Mouse (Mus musculus) hindbrain, embryonic 16.5 days (tissue): ENCODE results near the gene Klhdc4. TPM values are rescaled to one million over a fixed set of nuclear protein-coding genes. Genes with fewer than 3 reads are reported as not detected.

Experiments used
- ATAC-seq: fragments of 200-750 bp; cut with Nextera tagmentation; 2 replicates; pipeline ENCODE4 v1.8.0; 2017; ENCODE audit warnings: moderate TSS enrichment, moderate library complexity
- H3K27ac ChIP-seq: fragments of 300-500 bp; sonication (generic); 2 replicates; pipeline ENCODE4 v1.5.1; 2014; ENCODE audit warnings: low read depth, mild to moderate bottlenecking, control low read depth, low read length, moderate library complexity
- H3K27me3 ChIP-seq: fragments of 300-500 bp; sonication (generic); replicated peaks from 2 replicates; pipeline ENCODE4 v1.6.1; 2014; ENCODE audit warnings: low read length; ENCODE audit not compliant: control insufficient read depth, insufficient read depth
- H3K36me3 ChIP-seq: fragments of 300-500 bp; sonication (generic); 2 replicates; pipeline ENCODE4 v1.6.1; 2014; ENCODE audit warnings: mild to moderate bottlenecking, low read length, moderate library complexity, mixed read lengths; ENCODE audit not compliant: control insufficient read depth, insufficient read depth
- H3K4me1 ChIP-seq: fragments of 300-500 bp; sonication (generic); 2 replicates; pipeline ENCODE4 v1.6.1; 2014; ENCODE audit warnings: low read depth, low read length; ENCODE audit not compliant: control insufficient read depth, insufficient read depth
- H3K4me2 ChIP-seq: fragments of 300-500 bp; sonication (generic); 2 replicates; pipeline ENCODE4 v1.6.1; 2014; ENCODE audit warnings: mild to moderate bottlenecking, low read length, control low read depth, moderate library complexity
- H3K4me3 ChIP-seq: fragments of 300-500 bp; sonication (generic); 2 replicates; pipeline ENCODE4 v1.5.1; 2014; ENCODE audit warnings: mild to moderate bottlenecking, low read length, control low read depth, moderate library complexity
- H3K9ac ChIP-seq: fragments of 300-500 bp; sonication (generic); 2 replicates; pipeline ENCODE4 v1.6.1; 2014; ENCODE audit warnings: low read depth, mild to moderate bottlenecking, control low read depth, low read length, moderate library complexity
- H3K9me3 ChIP-seq: fragments of 300-500 bp; sonication (generic); 2 replicates; pipeline ENCODE4 v1.6.1; 2014; ENCODE audit warnings: mild to moderate bottlenecking, low read length, moderate library complexity; ENCODE audit not compliant: control insufficient read depth
- WGBS: fragments of 180-500 bp; shearing (Covaris S2); extraction: QIAGEN DNeasy Blood & Tissue Kit; methylation state at CpG from one replicate; pipeline ENCODE4 v1.1.7; 2014; 5-methylcytosine and 5-hydroxymethylcytosine counted together
- polyA plus RNA-seq: library from polyadenylated mRNA; unstranded; fragments of >200 nt; fragmentation: Nextera tagmentation; extraction: Ambion mirVana; gene quantifications from 2 replicates; pipeline ENCODE4 v1.2.1, GENCODE M21; 2015

Klhdc4 gene
- polyA plus RNA-seq, 1 experiment from 2014 or later, result 42.1 TPM

DNA sequence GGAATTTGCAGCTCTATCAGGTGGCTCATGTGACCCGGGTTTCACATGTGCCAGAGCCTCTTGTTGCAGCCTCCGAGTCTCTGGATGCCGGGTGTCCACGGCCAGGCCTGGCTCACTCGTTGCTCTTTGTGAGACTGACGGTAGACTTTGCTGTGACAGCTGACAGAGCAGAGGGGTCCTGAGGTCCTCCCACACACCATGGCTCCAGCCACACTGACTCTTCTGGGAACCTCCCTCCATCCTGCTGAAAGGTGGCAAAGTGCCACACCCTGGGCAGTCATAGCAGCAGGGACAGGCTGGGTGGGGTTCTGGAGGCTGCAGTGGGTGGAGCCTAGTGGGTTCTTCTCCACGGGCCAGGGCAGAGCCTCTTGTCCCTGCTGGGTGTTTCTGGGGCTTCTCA, 68.9 kb downstream of the Klhdc4 start:
- Histone ChIP-seq H3K4me2 (no peak overlapping the region), H3K4me3 (no peak overlapping the region), H3K4me1 (peaks cover 5% of the 10 kb centered on the region; the same call in 1 of the 2 replicates), H3K9ac (no peak overlapping the region), H3K36me3 (no peaks in the 10 kb centered on the region; the same call in none of the 2 replicates), H3K9me3 (no peaks in the 10 kb centered on the region), H3K27me3 (no peaks in the 10 kb centered on the region), H3K27ac (no peak overlapping the region)
- WGBS, result 78% methylated on average over 7 of the region's 7 CpGs
- ATAC-seq, result no peak

- H3K4me3 ChIP-seq, result no peak overlapping the region
- 72% methylated on average over 12 of the region's 12 CpGs for WGBS
- peaks cover 2% of the 10 kb centered on the region; the same call in 1 of the 2 replicates for H3K4me1 ChIP-seq
- no peak overlapping the region for H3K4me2 ChIP-seq
- no peaks in the 10 kb centered on the region for H3K27me3 ChIP-seq
- H3K36me3 ChIP-seq, result no peaks in the 10 kb centered on the region; the same call in none of the 2 replicates
- no peaks in the 10 kb centered on the region for H3K9me3 ChIP-seq
- no peak overlapping the region for H3K9ac ChIP-seq
- ATAC-seq, result no peak
- H3K27ac ChIP-seq, result no peak overlapping the region
These were observed 70.9 kb downstream of the Klhdc4 start for GRCm38 (mm10) chr8:121758470-121758869.

DNA sequence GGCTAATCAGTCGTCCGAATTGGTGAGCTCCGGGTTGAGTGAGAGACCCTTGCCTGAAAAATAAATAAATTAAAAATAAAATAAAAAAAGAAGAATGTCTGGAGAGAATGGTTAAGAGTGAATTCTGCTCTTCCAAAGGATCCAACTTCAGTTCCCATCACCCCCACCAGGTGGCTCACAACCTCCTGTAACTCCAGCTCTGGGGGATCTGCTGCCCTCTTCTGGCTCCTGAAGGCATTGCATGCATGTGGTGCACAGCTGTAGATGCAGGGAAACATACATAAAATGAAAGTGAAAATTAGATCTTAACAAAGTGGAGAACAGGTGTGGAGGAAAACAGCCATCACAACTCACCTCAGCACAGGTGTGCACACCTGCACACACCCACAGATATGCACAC, 78.0 kb downstream of the Klhdc4 start:
- H3K4me3 ChIP-seq, result no peak overlapping the region
- H3K4me1 ChIP-seq, result no peaks in the 10 kb centered on the region
- H3K9ac ChIP-seq, result no peak overlapping the region
- peaks cover 2% of the 10 kb centered on the region; the same call in 1 of the 2 replicates for H3K36me3 ChIP-seq
- no peaks in the 10 kb centered on the region for H3K27me3 ChIP-seq
- H3K9me3 ChIP-seq, result peaks cover 6% of the 10 kb centered on the region
- no peak overlapping the region for H3K4me2 ChIP-seq
- 29% methylated on average over 3 of the region's 3 CpGs for WGBS
- ATAC-seq, result no peak
- H3K27ac ChIP-seq, result no peak overlapping the region

- 38% methylated on average over 3 of the region's 3 CpGs for whole genome bisulfite sequencing
- Histone ChIP-seq H3K4me1 (no peaks in the 10 kb centered on the region), H3K9me3 (peaks cover 6% of the 10 kb centered on the region), H3K27ac (no peak overlapping the region), H3K4me2 (no peak overlapping the region), H3K4me3 (no peak overlapping the region), H3K27me3 (no peaks in the 10 kb centered on the region), H3K9ac (no peak overlapping the region), H3K36me3 (peaks cover 2% of the 10 kb centered on the region; the same call in 1 of the 2 replicates)
- ATAC-seq, result no peak
These were observed 78.9 kb downstream of the Klhdc4 start for GRCm38 (mm10) chr8:121750512-121750911.

- H3K9ac ChIP-seq, result no peak overlapping the region
- peaks cover 6% of the 10 kb centered on the region for H3K9me3 ChIP-seq
- peaks cover 2% of the 10 kb centered on the region; the same call in 1 of the 2 replicates for H3K36me3 ChIP-seq
- WGBS, result 75% methylated on average over 9 of the region's 9 CpGs
- no peak for ATAC-seq
- no peaks in the 10 kb centered on the region for H3K4me1 ChIP-seq
- no peaks in the 10 kb centered on the region for H3K27me3 ChIP-seq
- no peak overlapping the region for H3K4me2 ChIP-seq
- H3K4me3 ChIP-seq, result no peak overlapping the region
- no peak overlapping the region for H3K27ac ChIP-seq
These were observed 79.9 kb downstream of the Klhdc4 start for GRCm38 (mm10) chr8:121749501-121749900.

Other genes with a start within 250 kb of the Klhdc4 start
- gene Map1lc3b, start 239.2 kb downstream of the Klhdc4 start, polyA plus RNA-seq, result 355 and 365 TPM in 2 replicates
- 19.3 and 20.9 TPM in 2 replicates for gene Zcchc14, start 176.7 kb downstream of the Klhdc4 start, polyA plus RNA-seq
- gene Jph3, start 99.9 kb downstream of the Klhdc4 start, polyA plus RNA-seq, result 106 and 118 TPM in 2 replicates
- 44.9 and 57.8 TPM in 2 replicates for gene Slc7a5, start 78.1 kb upstream of the Klhdc4 start, polyA plus RNA-seq
- 0.25 and 0.40 TPM in 2 replicates for gene Car5a, start 115.3 kb upstream of the Klhdc4 start, polyA plus RNA-seq
- gene Banp, start 120.2 kb upstream of the Klhdc4 start, polyA plus RNA-seq, result 49.9 and 54.9 TPM in 2 replicates